Mouse (Mus musculus) liver, embryonic 14.5 days (tissue): ENCODE measurements around the gene Mical3. TPM values are rescaled to one million over a fixed set of nuclear protein-coding genes. Genes with fewer than 3 reads are reported as not detected.

Experiments used
- ATAC-seq: fragments of 200-750 bp; cut with Nextera tagmentation; 2 replicates; pipeline ENCODE4 v1.8.0; 2017; ENCODE audit warnings: moderate number of reproducible peaks, mild to moderate bottlenecking, moderate library complexity; ENCODE audit not compliant: insufficient read depth
- DNase-seq, 3 experiments: peaks; one replicate each; pipeline ENCODE4 v3.0.0-alpha.2; 2012 to 2013; ENCODE audit warnings: low read depth in 3 of 3, low spot score in 3 of 3
- H3K27ac ChIP-seq: fragments of 300-500 bp; sonication (generic); 2 replicates; pipeline ENCODE4 v1.5.1; 2014; ENCODE audit warnings: moderate library complexity, mild to moderate bottlenecking, control low read depth, inconsistent platforms
- H3K27me3 ChIP-seq: fragments of 300-500 bp; sonication (generic); 2 replicates; pipeline ENCODE4 v1.6.1; 2014; ENCODE audit warnings: mild to moderate bottlenecking, low read length, moderate library complexity; ENCODE audit not compliant: control insufficient read depth, insufficient read depth
- H3K36me3 ChIP-seq: fragments of 300-500 bp; sonication (generic); replicated peaks from 2 replicates; pipeline ENCODE4 v1.6.1; 2014; ENCODE audit warnings: low read depth; ENCODE audit not compliant: control insufficient read depth, insufficient read depth
- H3K4me1 ChIP-seq, 2 experiments: fragments of 200-500 bp in 1 of 2; fragments of 300-500 bp in 1 of 2; sonication (generic) in 1 of 2; replicated peaks; 2 replicates each; pipeline ENCODE4 v1.6.1; 2012 to 2014; ENCODE audit warnings: antibody characterized with exemption in 1 of 2, inconsistent platforms in 1 of 2, low read length in 1 of 2; ENCODE audit not compliant: control insufficient read depth in 2 of 2, insufficient read depth in 2 of 2
- H3K4me2 ChIP-seq: fragments of 300-500 bp; sonication (generic); 2 replicates; pipeline ENCODE4 v1.6.1; 2014; ENCODE audit warnings: low read depth, mild to moderate bottlenecking, control low read depth, moderate library complexity
- H3K4me3 ChIP-seq, 2 experiments: fragments of 200-500 bp in 1 of 2; fragments of 300-500 bp in 1 of 2; sonication (generic) in 1 of 2; 2 replicates each; pipeline ENCODE4 v1.5.1; 2012 to 2014; ENCODE audit warnings: low read depth in 2 of 2, low read length in 2 of 2, mild to moderate bottlenecking in 2 of 2, control low read depth in 1 of 2, inconsistent platforms in 1 of 2, moderate library complexity in 1 of 2; ENCODE audit not compliant: insufficient read depth in 1 of 2
- H3K9ac ChIP-seq: fragments of 300-500 bp; sonication (generic); replicated peaks from 2 replicates; pipeline ENCODE4 v1.6.1; 2014; ENCODE audit warnings: mild to moderate bottlenecking, control low read depth, moderate library complexity
- H3K9me3 ChIP-seq: fragments of 300-500 bp; sonication (generic); 2 replicates; pipeline ENCODE4 v1.6.1; 2016; ENCODE audit warnings: low read length, mixed read lengths; ENCODE audit not compliant: control insufficient read depth
- CTCF ChIP-seq: IDR thresholded peaks from 2 replicates; pipeline ENCODE4 v1.5.1; 2016; ENCODE audit warnings: antibody characterized with exemption, low read depth, control low read depth
- EP300 ChIP-seq: IDR thresholded peaks from 2 replicates; pipeline ENCODE4 v1.6.1; 2016; ENCODE audit warnings: antibody characterized with exemption, low read depth
- WGBS: fragments of 180-500 bp; shearing (Covaris S2); extraction: QIAGEN DNeasy Blood & Tissue Kit; methylation state at CpG from one replicate; pipeline ENCODE4 v1.1.7; 2014; ENCODE audit not compliant: insufficient replicate concordance; 5-methylcytosine and 5-hydroxymethylcytosine counted together
- polyA plus RNA-seq, 2 experiments: library from polyadenylated mRNA; depleted of rRNA in 1 of 2; stranded (reverse) in 1 of 2; unstranded in 1 of 2; fragments of >200 nt; fragmentation: Nextera tagmentation in 1 of 2; extraction: Ambion mirVana in 1 of 2; gene quantifications; 2 replicates each; pipeline versions ENCODE4 v1.2.1 to v1.2.3; 2012 to 2014

Gene Mical3
- polyA plus RNA-seq, 2 experiments, result 8.1 to 9.4 TPM

- peaks cover 11% of the 10 kb centered on the region for H3K36me3 ChIP-seq
- no peak overlapping the region for H3K4me2 ChIP-seq
- no peak overlapping the region for H3K4me3 ChIP-seq
- ATAC-seq (no peak), DNase-seq (no peak)
- no peaks in the 10 kb centered on the region for H3K27me3 ChIP-seq
- TF ChIP-seq CTCF (no peak), EP300 (no peak)
- 67% methylated on average over 10 of the region's 10 CpGs for WGBS
- H3K27ac ChIP-seq, result no peak overlapping the region
- no peak overlapping the region for H3K9ac ChIP-seq
- H3K4me1 ChIP-seq, result peaks cover 28 to 51% of the 10 kb centered on the region in 2 experiments
- H3K9me3 ChIP-seq, result no peaks in the 10 kb centered on the region
Observed at GRCm38 (mm10) chr6:121102941-121103340, 27.9 kb downstream of the Mical3 start.

GRCm38 (mm10) chr6:121102084-121102483 lies 28.7 kb downstream of the Mical3 start:
- H3K36me3 ChIP-seq, result peaks cover 5% of the 10 kb centered on the region
- no peaks in the 10 kb centered on the region for H3K9me3 ChIP-seq
- no peak overlapping the region for H3K4me3 ChIP-seq
- 67% methylated on average over 2 of the region's 2 CpGs for WGBS
- H3K27me3 ChIP-seq, result no peaks in the 10 kb centered on the region
- peak overlapping the region; percentile 54; the same call in 1 of the 2 replicates for H3K27ac ChIP-seq
- ATAC-seq, result no peak
- H3K9ac ChIP-seq, result peak overlapping the region; percentile 19; the same call in 1 of the 2 replicates
- H3K4me1 ChIP-seq, result peaks cover 32 to 60% of the 10 kb centered on the region in 2 experiments
- TF ChIP-seq CTCF (no peak), EP300 (no peak)
- no peak for DNase-seq
- H3K4me2 ChIP-seq, result no peak overlapping the region

- Histone ChIP-seq H3K9ac (0 out of 2 replicates have a peak overlapping the region, but pooled peaks have one; percentile 9), H3K4me1 (peaks cover 38 to 63% of the 10 kb centered on the region in 2 experiments), H3K4me2 (peak overlapping the region; percentile 29), H3K4me3 (no peak overlapping the region), H3K9me3 (no peaks in the 10 kb centered on the region), H3K36me3 (peaks cover 2% of the 10 kb centered on the region; the same call in 1 of the 2 replicates), H3K27me3 (no peaks in the 10 kb centered on the region), H3K27ac (peak overlapping the region; percentile 54)
- ATAC-seq (peak; percentile 64), DNase-seq (peak in 1 of 3 experiments; percentile 41)
- 46% methylated on average over 5 of the region's 5 CpGs for whole genome bisulfite sequencing
- TF ChIP-seq CTCF (no peak), EP300 (no peak)
Observed at GRCm38 (mm10) chr6:121101201-121101600, 29.6 kb downstream of the Mical3 start.

- Histone ChIP-seq H3K4me1 (peaks cover 51 to 77% of the 10 kb centered on the region in 2 experiments), H3K9ac (no peak overlapping the region), H3K4me2 (no peak overlapping the region), H3K27ac (no peak overlapping the region), H3K27me3 (no peaks in the 10 kb centered on the region), H3K36me3 (no peaks in the 10 kb centered on the region; the same call in 1 of the 2 replicates), H3K4me3 (no peak overlapping the region), H3K9me3 (no peaks in the 10 kb centered on the region)
- 85% methylated on average over 7 of the region's 7 CpGs for WGBS
- no peak for ATAC-seq
- no peak for TF ChIP-seq CTCF
- no peak for TF ChIP-seq EP300
- no peak for DNase-seq
Observed at GRCm38 (mm10) chr6:121099831-121100230, 31.0 kb downstream of the Mical3 start.

GRCm38 (mm10) chr6:121099228-121099608 lies 31.6 kb downstream of the Mical3 start:
- 58% methylated on average over 4 of the region's 4 CpGs for WGBS
- Histone ChIP-seq H3K4me2 (no peak overlapping the region), H3K9ac (no peak overlapping the region), H3K4me1 (peaks cover 57 to 83% of the 10 kb centered on the region in 2 experiments), H3K27me3 (no peaks in the 10 kb centered on the region), H3K9me3 (no peaks in the 10 kb centered on the region), H3K36me3 (no peaks in the 10 kb centered on the region; the same call in 1 of the 2 replicates), H3K4me3 (no peak overlapping the region), H3K27ac (no peak overlapping the region)
- no peak for TF ChIP-seq EP300
- no peak for TF ChIP-seq CTCF
- DNase-seq, result no peak
- ATAC-seq, result no peak
